Mouse (Mus musculus): ENCODE results near the gene Olfr639.
"Not testable (repeated sequence)": the region's sequence is repeated elsewhere in the genome, so short reads cannot be mapped to it uniquely, and the experiment has no call there.

Olfr639 gene

GRCm38 (mm10) chr7:104017203-104017602, at the start of gene Olfr639:
Olfr639 (minus strand) TSS chr7:104017303.
- in situ Hi-C loops (cut with MboI; ENCODE audit: low pct_unique_long_range_greater_than_20kb in 1 of 2, low sequenced_read_pairs in 2 of 2, unreplicated experiment in 1 of 2) = no loop called here

- in situ Hi-C loops (cut with MboI; ENCODE audit: low pct_unique_long_range_greater_than_20kb in 1 of 2, low sequenced_read_pairs in 2 of 2, unreplicated experiment in 1 of 2) = no loop called here
These were observed 44.2 kb upstream of the Olfr639 start, which contains the start of gene 4930516K23Rik for GRCm38 (mm10) chr7:104061345-104061744. 4930516K23Rik (minus strand) TSS chr7:104061445.

GRCm38 (mm10) chr7:104059215-104059614, 42.1 kb upstream of the Olfr639 start:
- in situ Hi-C loops (cut with MboI; ENCODE audit: low pct_unique_long_range_greater_than_20kb in 1 of 2, low sequenced_read_pairs in 2 of 2, unreplicated experiment in 1 of 2) = no loop called here

- in situ Hi-C loops (cut with MboI; ENCODE audit: low pct_unique_long_range_greater_than_20kb in 1 of 2, low sequenced_read_pairs in 2 of 2, unreplicated experiment in 1 of 2) = no loop called here
These were observed 35.5 kb upstream of the Olfr639 start, which contains the start of gene Olfr642 for GRCm38 (mm10) chr7:104052566-104052965. Olfr642 (minus strand) TSS chr7:104052666.

GRCm38 (mm10) chr7:104050745-104051144, 33.6 kb upstream of the Olfr639 start:
- in situ Hi-C loops (cut with MboI; ENCODE audit: low pct_unique_long_range_greater_than_20kb in 1 of 2, low sequenced_read_pairs in 2 of 2, unreplicated experiment in 1 of 2) = no loop called here

GRCm38 (mm10) chr7:104035145-104035544, 18.0 kb upstream of the Olfr639 start, which contains the start of gene Olfr641:
Olfr641 (plus strand) TSS chr7:104035445.
- in situ Hi-C loops (cut with MboI; ENCODE audit: low pct_unique_long_range_greater_than_20kb in 1 of 2, low sequenced_read_pairs in 2 of 2, unreplicated experiment in 1 of 2) = no loop called here

- in situ Hi-C loops (cut with MboI; ENCODE audit: low pct_unique_long_range_greater_than_20kb in 1 of 2, low sequenced_read_pairs in 2 of 2, unreplicated experiment in 1 of 2) = no loop called here
These were observed 9.9 kb upstream of the Olfr639 start for GRCm38 (mm10) chr7:104026978-104027377.

GRCm38 (mm10) chr7:104025473-104025872, 8.4 kb upstream of the Olfr639 start, which contains the start of gene Olfr640:
Olfr640 (minus strand) TSS chr7:104025573.
- in situ Hi-C loops (cut with MboI; ENCODE audit: low pct_unique_long_range_greater_than_20kb in 1 of 2, low sequenced_read_pairs in 2 of 2, unreplicated experiment in 1 of 2) = no loop called here

GRCm38 (mm10) chr7:104021651-104022050, 4.5 kb upstream of the Olfr639 start:
- in situ Hi-C loops (cut with MboI; ENCODE audit: low pct_unique_long_range_greater_than_20kb in 1 of 2, low sequenced_read_pairs in 2 of 2, unreplicated experiment in 1 of 2) = no loop called here

GRCm38 (mm10) chr7:104018953-104019352, 1.9 kb upstream of the Olfr639 start:
- in situ Hi-C loops (cut with MboI; ENCODE audit: low pct_unique_long_range_greater_than_20kb in 1 of 2, low sequenced_read_pairs in 2 of 2, unreplicated experiment in 1 of 2) = no loop called here

- in situ Hi-C loops (cut with MboI; ENCODE audit: low pct_unique_long_range_greater_than_20kb in 1 of 2, low sequenced_read_pairs in 2 of 2, unreplicated experiment in 1 of 2) = no loop called here
These were observed 18.0 kb downstream of the Olfr639 start for GRCm38 (mm10) chr7:103999124-103999523.

GRCm38 (mm10) chr7:103998446-103998845, 18.7 kb downstream of the Olfr639 start, which contains the start of gene Olfr638:
Olfr638 (plus strand) TSS chr7:103998746.
- in situ Hi-C loops (cut with MboI; ENCODE audit: low pct_unique_long_range_greater_than_20kb in 1 of 2, low sequenced_read_pairs in 2 of 2, unreplicated experiment in 1 of 2) = no loop called here

GRCm38 (mm10) chr7:103971782-103972181, 45.3 kb downstream of the Olfr639 start:
- in situ Hi-C loops (cut with MboI; ENCODE audit: low pct_unique_long_range_greater_than_20kb in 1 of 2, low sequenced_read_pairs in 2 of 2, unreplicated experiment in 1 of 2) = no loop called here

GRCm38 (mm10) chr7:103970852-103971251, 46.3 kb downstream of the Olfr639 start, which contains the start of gene Olfr635:
Olfr635 (plus strand) TSS chr7:103971152.
- in situ Hi-C loops (cut with MboI; ENCODE audit: low pct_unique_long_range_greater_than_20kb in 1 of 2, low sequenced_read_pairs in 2 of 2, unreplicated experiment in 1 of 2) = no loop called here

GRCm38 (mm10) chr7:103966873-103967272, 50.2 kb downstream of the Olfr639 start:
- in situ Hi-C loops (cut with MboI; ENCODE audit: low pct_unique_long_range_greater_than_20kb in 1 of 2, low sequenced_read_pairs in 2 of 2, unreplicated experiment in 1 of 2) = not testable (repeated sequence)
